ENCODE assay signal across 25 mouse cellular contexts in the genomic region with DNA sequence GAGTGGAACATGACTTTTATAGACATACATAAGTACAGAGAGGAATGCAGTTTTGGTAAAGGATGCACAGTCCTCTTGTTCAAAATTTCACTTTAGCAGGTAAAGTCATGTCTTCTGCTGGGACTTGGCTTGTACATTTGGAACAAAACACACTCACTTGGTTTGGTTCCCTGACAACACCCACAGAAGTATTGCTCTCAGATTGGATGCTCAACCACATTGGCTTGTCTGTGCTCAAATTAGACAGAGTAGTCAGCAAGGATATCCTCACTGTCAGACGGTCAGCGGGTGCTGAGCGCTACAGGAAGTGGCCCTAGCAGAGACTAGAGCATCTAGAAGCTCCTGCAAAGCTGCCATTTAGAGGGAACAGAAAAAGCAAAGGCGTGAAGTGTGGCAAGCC.
DNase-seq lines count a peak whose midpoint lies in the region; ATAC-seq and TF ChIP-seq lines count a peak whose summit lies in the region.
"Had no signal": no experiment of that assay in that cellular context is flagged by ENCODE, and none has a peak within 500 bp of the region (broad histone marks: within the 10 kb centered on the region; RNA-seq: fewer than 3 reads in every experiment).

No protein-coding gene starts in this region.

- no peak overlapping the region for H3K4me2 ChIP-seq in limb, embryonic 11.5 days (ENCODE audit: low read depth, severe bottlenecking)
- H3K4me2 ChIP-seq: forebrain, embryonic 13.5 days; hindbrain, embryonic 15.5 days; liver, embryonic 12.5 days; midbrain, embryonic 12.5 days; neural tube, embryonic 12.5 days; stomach, embryonic 15.5 days had no signal

- H3K9ac ChIP-seq in limb, embryonic 11.5 days (ENCODE audit: low read length) = no peak overlapping the region
- H3K9ac ChIP-seq: forebrain, embryonic 13.5 days; hindbrain, embryonic 15.5 days; liver, embryonic 12.5 days; liver, postnatal 0 days; midbrain, embryonic 12.5 days; neural tube, embryonic 12.5 days; stomach, embryonic 15.5 days had no signal

- H3K36me3 ChIP-seq in kidney, adult 2 months (ENCODE audit: control insufficient read depth, insufficient read depth, low read length) = no peaks in the 10 kb centered on the region
- H3K36me3 ChIP-seq in limb, embryonic 11.5 days (ENCODE audit: control insufficient read depth, insufficient read depth, low read length) = no peaks in the 10 kb centered on the region
- no peaks in the 10 kb centered on the region for H3K36me3 ChIP-seq in limb, embryonic 10.5 days
- H3K36me3 ChIP-seq: G1E; hindbrain, embryonic 10.5 days; hindbrain, embryonic 15.5 days; liver, embryonic 12.5 days; midbrain, embryonic 12.5 days; neural tube, embryonic 12.5 days; stomach, embryonic 15.5 days had no signal

- H3K27ac ChIP-seq in kidney, adult 2 months (ENCODE audit: insufficient read depth, low read depth, low read length) = no peak overlapping the region
- H3K27ac ChIP-seq in limb, embryonic 11.5 days (replicated peaks; ENCODE audit: low read depth, low read length) = no peak overlapping the region
- H3K27ac ChIP-seq in limb, embryonic 10.5 days = no peak overlapping the region
- H3K27ac ChIP-seq: forebrain, embryonic 13.5 days; hindbrain, embryonic 10.5 days; hindbrain, embryonic 15.5 days; left cerebral cortex, adult 2 months; liver, embryonic 12.5 days; midbrain, embryonic 12.5 days; neural tube, embryonic 12.5 days; stomach, embryonic 15.5 days had no signal

- no peak for TF ChIP-seq POLR2A in kidney, adult 2 months (IDR thresholded peaks at IDR 0.05; ENCODE audit: low read depth, low read length)

- WGBS in kidney, adult 2 months = 80% methylated on average over 4 of the region's 4 CpGs
- WGBS in limb, embryonic 11.5 days = 88% methylated on average over 4 of the region's 4 CpGs
- 91% methylated on average over 4 of the region's 4 CpGs for WGBS in limb, embryonic 10.5 days

- no peak for DNase-seq in frontal cortex, postnatal 25 days (ENCODE audit: low spot score in 2 of 2)
- peak; percentile 2 for DNase-seq in kidney, adult 2 months
- DNase-seq in kidney, postnatal 4 days = no peak
- peak; percentile 14 for DNase-seq in limb, embryonic 11.5 days (ENCODE audit: low spot score)
- no peak for DNase-seq in limb, embryonic 10.5 days (ENCODE audit: low spot score)
- DNase-seq in embryo, embryonic 11 days = no peak
- DNase-seq: adrenal gland, adult 8-10 months; cerebellum, adult 8-10 months; cerebellum, postnatal 25 days; liver, postnatal 0 days; lung, postnatal 4 days; thymus, postnatal 14 days had no signal

- TF ChIP-seq CTCF in kidney, adult 2 months (conservative IDR thresholded peaks at IDR 0.05; ENCODE audit: insufficient read depth, insufficient read length, low read depth, low read length) = no peak

- H3K9me3 ChIP-seq in limb, embryonic 11.5 days (ENCODE audit: control insufficient read depth, low read length) = no peaks in the 10 kb centered on the region
- H3K9me3 ChIP-seq in limb, embryonic 10.5 days (replicated peaks) = no peaks in the 10 kb centered on the region
- H3K9me3 ChIP-seq: forebrain, embryonic 13.5 days; hindbrain, embryonic 10.5 days; hindbrain, embryonic 15.5 days; liver, embryonic 12.5 days; midbrain, embryonic 12.5 days; neural tube, embryonic 12.5 days; stomach, embryonic 15.5 days had no signal

- no peak overlapping the region for H3K4me3 ChIP-seq in kidney, adult 2 months (ENCODE audit: insufficient read depth, low read depth, low read length)
- no peak overlapping the region for H3K4me3 ChIP-seq in limb, embryonic 11.5 days (ENCODE audit: low read depth, low read length)
- H3K4me3 ChIP-seq in limb, embryonic 10.5 days = no peak overlapping the region
- H3K4me3 ChIP-seq: forebrain, embryonic 13.5 days; hindbrain, embryonic 10.5 days; hindbrain, embryonic 15.5 days; left cerebral cortex, adult 2 months; liver, embryonic 12.5 days; megakaryocyte, embryonic 14.5 days; midbrain, embryonic 12.5 days; myocyte; neural tube, embryonic 12.5 days; stomach, embryonic 15.5 days had no signal

- no peaks in the 10 kb centered on the region for H3K27me3 ChIP-seq in kidney, adult 2 months (replicated peaks; ENCODE audit: control insufficient read depth, insufficient read depth, low read length)
- no peaks in the 10 kb centered on the region for H3K27me3 ChIP-seq in limb, embryonic 11.5 days (ENCODE audit: control insufficient read depth, insufficient read depth, low read length)
- H3K27me3 ChIP-seq in limb, embryonic 10.5 days (ENCODE audit: low read depth, poor library complexity, severe bottlenecking) = no peaks in the 10 kb centered on the region
- H3K27me3 ChIP-seq: forebrain, embryonic 13.5 days; hindbrain, embryonic 15.5 days; liver, embryonic 12.5 days; megakaryocyte, embryonic 14.5 days; midbrain, embryonic 12.5 days; neural tube, embryonic 12.5 days; stomach, embryonic 15.5 days had no signal

- no peaks in the 10 kb centered on the region; the same call in 1 of the 2 replicates for H3K4me1 ChIP-seq in kidney, adult 2 months (ENCODE audit: control insufficient read depth, insufficient read depth, low read length)
- H3K4me1 ChIP-seq in limb, embryonic 11.5 days (ENCODE audit: control insufficient read depth, insufficient read depth, low read length) = 0 out of 2 replicates have a peak, but pooled peaks cover 2% of the 10 kb centered on the region
- H3K4me1 ChIP-seq in limb, embryonic 10.5 days = peaks cover 9% of the 10 kb centered on the region; the same call in 1 of the 2 replicates
- H3K4me1 ChIP-seq: forebrain, embryonic 13.5 days; hindbrain, embryonic 10.5 days; hindbrain, embryonic 15.5 days; liver, embryonic 12.5 days; megakaryocyte, embryonic 14.5 days; midbrain, embryonic 12.5 days; neural tube, embryonic 12.5 days; stomach, embryonic 15.5 days had no signal

- ATAC-seq in frontal cortex, adult (ENCODE audit: low TSS enrichment) = peak; percentile 71
- no peak for ATAC-seq in limb, embryonic 11.5 days (ENCODE audit: insufficient number of reproducible peaks, low FRiP score, low TSS enrichment, low read depth)
- ATAC-seq: forebrain, embryonic 13.5 days; inflammation-experienced regulatory T-cells, adult 6 months; liver, embryonic 12.5 days; liver, postnatal 0 days had no signal

Comparison
In these comparisons a context has a peak if more than half of its experiments do, and no peak if none do; other contexts are left out.
1. DNase-seq: peak in kidney, adult 2 months (single experiment) and limb, embryonic 11.5 days (single experiment); none in frontal cortex, postnatal 25 days (0 of 2), kidney, postnatal 4 days (0 of 2), limb, embryonic 10.5 days (single experiment) and embryo, embryonic 11 days (single experiment).